Mouse (Mus musculus): ENCODE measurements around the gene Atp7b. TPM values are rescaled to one million over a fixed set of nuclear protein-coding genes. Genes with fewer than 3 reads are reported as not detected.

Gene Atp7b
- polyA plus RNA-seq, 1 experiment from 2014 or later = 1.1 TPM

- Histone ChIP-seq H3K4me2 (no peak within 1 kb of the TSS), H3K27ac (replicated peaks) (no peak within 1 kb of the TSS), H3K9ac (replicated peaks) (no peak within 1 kb of the TSS), H3K27me3 (replicated peaks) (no peaks in the 10 kb centered on the region), H3K4me3 (replicated peaks) (no peak within 1 kb of the TSS), H3K9me3 (replicated peaks) (no peaks in the 10 kb centered on the region), H3K4me1 (no peaks in the 10 kb centered on the region), H3K36me3 (no peaks in the 10 kb centered on the region)
- no peak for ATAC-seq (ENCODE audit: low FRiP score)
- WGBS = 94% methylated on average over 3 of the region's 3 CpGs
Observed at GRCm38 (mm10) chr8:21969475-21969874, 90.6 kb downstream of the Atp7b start, which contains the start of gene Ccdc70. Gene Ccdc70, plus strand, starts transcription at chr8:21969775.

GRCm38 (mm10) chr8:21966646-21967045 is 93.5 kb downstream of the Atp7b start:
- Histone ChIP-seq H3K4me2 (no peak overlapping the region), H3K9me3 (replicated peaks) (no peaks in the 10 kb centered on the region), H3K4me3 (replicated peaks) (no peak overlapping the region), H3K36me3 (no peaks in the 10 kb centered on the region), H3K4me1 (no peaks in the 10 kb centered on the region), H3K9ac (replicated peaks) (no peak overlapping the region), H3K27me3 (replicated peaks) (no peaks in the 10 kb centered on the region), H3K27ac (replicated peaks) (no peak overlapping the region)
- WGBS = 83% methylated on average over 1 of the region's 1 CpGs
- ATAC-seq (ENCODE audit: low FRiP score) = no peak

GRCm38 (mm10) chr8:21958414-21958813 is 101.7 kb downstream of the Atp7b start, which contains the start of gene Fam90a1a:
Gene Fam90a1a, plus strand, starts transcription at chr8:21958714.
- no peak for ATAC-seq (ENCODE audit: low FRiP score)
- Histone ChIP-seq H3K27me3 (replicated peaks) (no peaks in the 10 kb centered on the region), H3K4me3 (replicated peaks) (no peak within 1 kb of the TSS), H3K36me3 (no peaks in the 10 kb centered on the region), H3K4me2 (no peak within 1 kb of the TSS), H3K9ac (replicated peaks) (no peak within 1 kb of the TSS), H3K27ac (replicated peaks) (no peak within 1 kb of the TSS), H3K9me3 (replicated peaks) (no peaks in the 10 kb centered on the region), H3K4me1 (no peaks in the 10 kb centered on the region)
- 93% methylated on average over 2 of the region's 2 CpGs for WGBS

- Histone ChIP-seq H3K4me1 (no peaks in the 10 kb centered on the region), H3K9me3 (replicated peaks) (no peaks in the 10 kb centered on the region), H3K36me3 (no peaks in the 10 kb centered on the region), H3K4me3 (replicated peaks) (no peak overlapping the region), H3K9ac (replicated peaks) (no peak overlapping the region), H3K4me2 (no peak overlapping the region), H3K27ac (replicated peaks) (no peak overlapping the region), H3K27me3 (replicated peaks) (no peaks in the 10 kb centered on the region)
- ATAC-seq (ENCODE audit: low FRiP score) = no peak
- 91% methylated on average over 3 of the region's 3 CpGs for WGBS
Observed at GRCm38 (mm10) chr8:21956336-21956735, 103.8 kb downstream of the Atp7b start.

- no peaks in the 10 kb centered on the region for H3K36me3 ChIP-seq
- 7% methylated on average over 9 of the region's 9 CpGs for WGBS
- ATAC-seq (ENCODE audit: low FRiP score) = no peak; the same call in 1 of the 2 replicates
- H3K4me2 ChIP-seq = no peak overlapping the region
- no peak overlapping the region for H3K4me3 ChIP-seq (replicated peaks)
- H3K4me1 ChIP-seq = no peaks in the 10 kb centered on the region
- H3K27me3 ChIP-seq (replicated peaks) = no peaks in the 10 kb centered on the region
- H3K9ac ChIP-seq (replicated peaks) = no peak overlapping the region
- no peak overlapping the region for H3K27ac ChIP-seq (replicated peaks)
- no peaks in the 10 kb centered on the region for H3K9me3 ChIP-seq (replicated peaks)
Observed at GRCm38 (mm10) chr8:21955321-21955720, 104.8 kb downstream of the Atp7b start.

- WGBS = 66% methylated on average over 9 of the region's 9 CpGs
- ATAC-seq (ENCODE audit: low FRiP score) = no peak
- no peak overlapping the region for H3K4me2 ChIP-seq
- no peak overlapping the region for H3K27ac ChIP-seq (replicated peaks)
- no peaks in the 10 kb centered on the region for H3K36me3 ChIP-seq
- H3K9me3 ChIP-seq (replicated peaks) = no peaks in the 10 kb centered on the region
- no peaks in the 10 kb centered on the region for H3K4me1 ChIP-seq
- H3K9ac ChIP-seq (replicated peaks) = no peak overlapping the region
- H3K4me3 ChIP-seq (replicated peaks) = no peak overlapping the region
- H3K27me3 ChIP-seq (replicated peaks) = no peaks in the 10 kb centered on the region
Observed at GRCm38 (mm10) chr8:21947311-21948017, 112.6 kb downstream of the Atp7b start.

- H3K4me1 ChIP-seq = no peaks in the 10 kb centered on the region
Observed at GRCm38 (mm10) chr8:21946462-21946861, 113.6 kb downstream of the Atp7b start, which contains the start of gene Defb13. Gene Defb13, plus strand, starts transcription at chr8:21946762.

More at GRCm38 (mm10) chr8:21946462-21946861, 113.6 kb downstream of the Atp7b start, which contains the start of gene Defb13:
- no peak within 1 kb of the TSS for H3K4me3 ChIP-seq (replicated peaks)
- no peaks in the 10 kb centered on the region for H3K27me3 ChIP-seq (replicated peaks)
- no peak within 1 kb of the TSS for H3K4me2 ChIP-seq
- H3K36me3 ChIP-seq = no peaks in the 10 kb centered on the region
- ATAC-seq (ENCODE audit: low FRiP score) = no peak
- WGBS = 82% methylated on average over 6 of the region's 6 CpGs
- H3K27ac ChIP-seq (replicated peaks) = no peak within 1 kb of the TSS
- no peaks in the 10 kb centered on the region for H3K9me3 ChIP-seq (replicated peaks)
- H3K9ac ChIP-seq (replicated peaks) = no peak within 1 kb of the TSS

Other genes starting within 250 kb of the Atp7b start
- gene Defb50, start 236.8 kb downstream of the Atp7b start, polyA plus RNA-seq (2015; fragmentation: Nextera tagmentation; extraction: Ambion mirVana) = not detected in 2 replicates
- gene Defb2, start 220.4 kb downstream of the Atp7b start, polyA plus RNA-seq (2015; fragmentation: Nextera tagmentation; extraction: Ambion mirVana) = not detected in 2 replicates
- not detected in 2 replicates for gene Defb10, start 201.4 kb downstream of the Atp7b start, polyA plus RNA-seq (2015; fragmentation: Nextera tagmentation; extraction: Ambion mirVana)
- not detected in 2 replicates for gene Defb9, start 174.9 kb downstream of the Atp7b start, polyA plus RNA-seq (2015; fragmentation: Nextera tagmentation; extraction: Ambion mirVana)
- gene Defb11, start 153.9 kb downstream of the Atp7b start, polyA plus RNA-seq (2015; fragmentation: Nextera tagmentation; extraction: Ambion mirVana) = not detected in 2 replicates
- not detected in 2 replicates for gene Defb15, start 127.6 kb downstream of the Atp7b start, polyA plus RNA-seq (2015; fragmentation: Nextera tagmentation; extraction: Ambion mirVana)
- not detected in 2 replicates for gene Defb35, start 122.0 kb downstream of the Atp7b start, polyA plus RNA-seq (2015; fragmentation: Nextera tagmentation; extraction: Ambion mirVana)
- not detected in 2 replicates for gene Defb13, start 113.5 kb downstream of the Atp7b start, polyA plus RNA-seq (2015; fragmentation: Nextera tagmentation; extraction: Ambion mirVana)
- not detected in 2 replicates for gene Fam90a1a, start 101.6 kb downstream of the Atp7b start, polyA plus RNA-seq (2015; fragmentation: Nextera tagmentation; extraction: Ambion mirVana)
- gene Ccdc70, start 90.5 kb downstream of the Atp7b start, polyA plus RNA-seq (2015; fragmentation: Nextera tagmentation; extraction: Ambion mirVana) = not detected in 2 replicates
- gene Alg11, start 416 bp upstream of the Atp7b start, polyA plus RNA-seq (2015; fragmentation: Nextera tagmentation; extraction: Ambion mirVana) = 37.7 and 40.4 TPM in 2 replicates
- 0.56 and 0.78 TPM in 2 replicates for gene Nek5, start 64.7 kb upstream of the Atp7b start, polyA plus RNA-seq (2015; fragmentation: Nextera tagmentation; extraction: Ambion mirVana)
- gene Nek3, start 106.1 kb upstream of the Atp7b start, polyA plus RNA-seq (2015; fragmentation: Nextera tagmentation; extraction: Ambion mirVana) = 8.0 and 8.6 TPM in 2 replicates
- 10.6 and 17.4 TPM in 2 replicates for gene Ckap2, start 125.5 kb upstream of the Atp7b start, polyA plus RNA-seq (2015; fragmentation: Nextera tagmentation; extraction: Ambion mirVana)
- 44.3 and 45.9 TPM in 2 replicates for gene Vps36, start 132.5 kb upstream of the Atp7b start, polyA plus RNA-seq (2015; fragmentation: Nextera tagmentation; extraction: Ambion mirVana)
- 7.4 and 9.5 TPM in 2 replicates for gene Thsd1, start 167.0 kb upstream of the Atp7b start, polyA plus RNA-seq (2015; fragmentation: Nextera tagmentation; extraction: Ambion mirVana)
- not detected in 2 replicates for gene Tpte, start 223.1 kb upstream of the Atp7b start, polyA plus RNA-seq (2015; fragmentation: Nextera tagmentation; extraction: Ambion mirVana)